Mouse (Mus musculus) heart, adult 2 months (tissue): ENCODE measurements around the gene Zfp747. TPM values are rescaled to one million over a fixed set of nuclear protein-coding genes. Genes with fewer than 3 reads are reported as not detected.
"Not testable (repeated sequence)": the region's sequence is repeated elsewhere in the genome, so short reads cannot be mapped to it uniquely, and the experiment has no call there.

Source experiments
- DNase-seq, 2 experiments: peaks; one replicate each; pipeline ENCODE4 v3.0.0; 2021
- H3K27ac ChIP-seq: fragments of 200-600 bp; 2 replicates; pipeline ENCODE4 v1.8.1; 2022
- H3K27me3 ChIP-seq: fragments of 200-500 bp; 2 replicates; pipeline ENCODE4 v1.6.1; 2012; ENCODE audit warnings: mild to moderate bottlenecking, low read length, inconsistent platforms, mixed read lengths; ENCODE audit not compliant: control insufficient read depth, insufficient read depth
- H3K36me3 ChIP-seq: fragments of 200-500 bp; 2 replicates; pipeline ENCODE4 v1.6.1; 2012; ENCODE audit warnings: low read length, inconsistent platforms; ENCODE audit not compliant: control insufficient read depth, insufficient read depth
- H3K4me1 ChIP-seq: fragments of 200-500 bp; 2 replicates; pipeline ENCODE4 v1.6.1; 2011; ENCODE audit warnings: low read length; ENCODE audit not compliant: control insufficient read depth, insufficient read depth
- H3K4me3 ChIP-seq: fragments of 200-600 bp; 2 replicates; pipeline ENCODE4 v1.8.1; 2022
- H3K79me2 ChIP-seq: fragments of 200-500 bp; replicated peaks from 2 replicates; pipeline ENCODE4 v1.6.1; 2012; ENCODE audit warnings: mild to moderate bottlenecking, inconsistent platforms, low read length, moderate library complexity, mixed read lengths; ENCODE audit not compliant: control insufficient read depth, insufficient read depth
- H3K9ac ChIP-seq: fragments of 200-500 bp; 2 replicates; pipeline ENCODE4 v1.6.1; 2012; ENCODE audit warnings: low read depth, mild to moderate bottlenecking, control low read depth, inconsistent platforms, low read length, mixed read lengths
- CTCF ChIP-seq: fragments of 200-600 bp; IDR thresholded peaks from 2 replicates; pipeline ENCODE4 v1.8.1; 2022; ENCODE audit warnings: antibody characterized with exemption, mild to moderate bottlenecking, moderate library complexity
- EP300 ChIP-seq: fragments of 200-500 bp; IDR thresholded peaks from 2 replicates; pipeline ENCODE4 v1.6.1; 2011; ENCODE audit warnings: low read depth, low read length, control low read depth; ENCODE audit not compliant: insufficient read depth
- POLR2A ChIP-seq: fragments of 200-500 bp; IDR thresholded peaks from 2 replicates; pipeline ENCODE4 v1.6.1; 2011; ENCODE audit warnings: mild to moderate bottlenecking, low read depth, low read length, control low read depth; ENCODE audit not compliant: insufficient read depth
- WGBS: fragments of 180-500 bp; shearing (Covaris S2); methylation state at CpG from one replicate; pipeline ENCODE4 v1.1.7; 2018; 5-methylcytosine and 5-hydroxymethylcytosine counted together
- intact Hi-C: fragments of 180-260 bp; cut with DNase I; formaldehyde crosslinking; loops from one replicate; pipeline ENCODE4 v1.15.1; 2025
- polyA plus RNA-seq: library from polyadenylated mRNA; depleted of rRNA; stranded (reverse); fragments of >200 nt; gene quantifications from 2 replicates; pipeline ENCODE4 v1.2.3, GENCODE M21; 2012
- total RNA-seq, 2 experiments: library from RNA; stranded (reverse); gene quantifications; 2 replicates each; pipeline ENCODE4 v1.2.3; 2021

The Zfp747 gene
- total and polyA plus RNA-seq, 3 experiments = 2.9 to 5.3 (median 4.3) TPM

GRCm38 (mm10) chr7:127386641-127387392, 11.0 kb upstream of the Zfp747 start, which contains the start of gene 9130019O22Rik:
Gene 9130019O22Rik (minus strand): TSS chr7:127387166.
- Histone ChIP-seq H3K79me2 (no peaks in the 10 kb centered on the region), H3K9ac (peak within 1 kb of the TSS; percentile 72), H3K27me3 (no peaks in the 10 kb centered on the region), H3K36me3 (no peaks in the 10 kb centered on the region), H3K4me1 (peaks cover 2% of the 10 kb centered on the region), H3K27ac (peak within 1 kb of the TSS; percentile 78), H3K4me3 (peak within 1 kb of the TSS; percentile 72)
- WGBS = 10% methylated on average over 38 of the region's 38 CpGs
- no peak for TF ChIP-seq CTCF
- 0 out of 2 replicates have a peak, but pooled peaks have one; percentile 19 for TF ChIP-seq EP300
- TF ChIP-seq POLR2A = peak; percentile 94
- intact Hi-C loops = loop anchor here (1.0 kb wide), 1 partner anchor 12 kb away; no protein-coding TSS in a partner anchor
- peak; percentile 87 to 92 for DNase-seq

- H3K79me2 ChIP-seq, DNase-seq, intact Hi-C loops, H3K36me3 ChIP-seq, H3K4me3 ChIP-seq, H3K9ac ChIP-seq, H3K27me3 ChIP-seq, H3K27ac ChIP-seq, H3K4me1 ChIP-seq: not testable (repeated sequence)
- 96% methylated on average over 4 of the region's 4 CpGs for WGBS
Observed at GRCm38 (mm10) chr7:127385560-127385959, 9.7 kb upstream of the Zfp747 start.

DNA sequence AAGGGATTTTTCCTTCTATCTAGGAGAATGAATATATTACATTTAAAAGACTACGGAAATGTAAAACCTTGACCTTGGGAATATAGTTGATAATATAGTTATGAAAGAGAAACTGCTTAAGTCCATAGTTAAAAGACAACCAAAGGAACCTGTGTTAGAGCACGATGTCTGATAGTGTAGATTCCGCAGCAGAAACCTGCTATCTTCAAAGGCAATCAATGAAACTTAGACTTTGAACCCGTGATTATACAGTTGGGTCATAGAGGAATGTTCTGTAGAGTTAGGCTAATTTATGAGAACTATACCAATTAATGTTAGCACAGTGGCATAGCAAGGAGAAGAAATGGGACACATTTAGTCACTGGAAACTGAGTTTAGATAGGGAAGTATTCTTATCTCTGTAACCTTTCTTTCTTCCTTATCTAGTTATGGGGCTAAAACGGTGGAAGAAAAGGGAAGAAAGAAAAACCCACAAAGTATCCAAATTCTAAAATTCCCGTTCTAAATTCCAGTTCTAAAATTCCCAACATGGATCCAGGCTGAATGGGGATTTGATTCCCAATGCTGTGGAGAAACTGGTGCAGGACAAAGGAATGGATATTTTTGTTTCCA, 2.6 kb upstream of the Zfp747 start:
- Histone ChIP-seq H3K9ac (no peak overlapping the region), H3K27me3 (no peaks in the 10 kb centered on the region), H3K4me3 (no peak overlapping the region), H3K4me1 (peaks cover 1% of the 10 kb centered on the region; the same call in 1 of the 2 replicates), H3K36me3 (no peaks in the 10 kb centered on the region), H3K79me2 (no peaks in the 10 kb centered on the region), H3K27ac (no peak overlapping the region)
- TF ChIP-seq POLR2A (no peak), EP300 (no peak), CTCF (no peak)
- no peak for DNase-seq
- 60% methylated on average over 6 of the region's 6 CpGs for WGBS
- intact Hi-C loops = no loop called here

DNA sequence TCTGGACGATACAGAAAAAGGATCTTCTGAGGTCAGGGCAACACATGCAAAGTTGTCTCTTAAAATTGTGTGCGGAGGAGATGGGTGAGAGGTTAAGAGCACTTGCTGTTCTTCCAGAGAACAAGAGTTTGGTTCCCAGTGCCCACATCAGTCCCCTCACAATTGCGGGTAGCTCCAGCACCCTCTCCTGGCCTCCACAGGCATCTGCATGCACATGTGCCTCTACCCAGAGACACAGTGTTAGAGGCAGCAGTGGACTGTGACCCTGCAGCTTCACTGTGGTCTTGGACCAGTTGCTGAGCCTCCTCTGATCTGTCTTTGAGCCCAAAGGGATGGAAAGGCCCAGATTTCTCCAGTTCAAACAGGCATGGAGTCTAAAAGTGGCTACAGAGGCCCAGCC, 4.0 kb downstream of the Zfp747 start:
- H3K27me3 ChIP-seq, DNase-seq, intact Hi-C loops, H3K27ac ChIP-seq, H3K9ac ChIP-seq, H3K79me2 ChIP-seq, H3K4me3 ChIP-seq, H3K4me1 ChIP-seq, H3K36me3 ChIP-seq: not testable (repeated sequence)
- 0 out of 2 replicates have a peak, but pooled peaks have one; percentile 23 for TF ChIP-seq CTCF
- 94% methylated on average over 3 of the region's 3 CpGs for WGBS

DNA sequence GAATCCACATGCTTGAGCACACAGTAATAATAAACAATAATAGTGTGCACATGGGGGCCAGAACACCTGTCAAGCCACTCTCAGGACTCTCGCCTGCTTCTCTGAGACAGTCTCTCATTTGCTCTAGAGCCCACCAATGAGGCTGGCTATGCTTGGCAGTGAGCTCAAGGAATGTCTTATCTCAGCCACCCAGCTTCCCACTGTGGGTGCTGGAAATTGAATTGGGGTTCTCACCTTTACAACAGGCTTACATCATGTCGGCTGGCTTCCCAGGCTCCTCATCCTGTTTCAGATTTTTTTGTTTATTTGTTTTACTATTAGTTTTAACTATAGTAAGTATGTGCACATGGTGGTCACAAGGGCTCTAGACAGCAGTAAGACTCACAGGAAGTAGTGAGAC, 4.6 kb downstream of the Zfp747 start:
- no peak overlapping the region for H3K4me3 ChIP-seq
- no peak overlapping the region for H3K9ac ChIP-seq
- H3K79me2 ChIP-seq = no peaks in the 10 kb centered on the region
- no peaks in the 10 kb centered on the region for H3K36me3 ChIP-seq
- intact Hi-C loops = no loop called here
- H3K4me1 ChIP-seq = peaks cover 1% of the 10 kb centered on the region; the same call in 1 of the 2 replicates
- TF ChIP-seq CTCF (no peak), POLR2A (no peak), EP300 (no peak)
- no peak overlapping the region for H3K27ac ChIP-seq
- H3K27me3 ChIP-seq = no peaks in the 10 kb centered on the region
- no peak for DNase-seq
- WGBS = 64% methylated on average over 2 of the region's 2 CpGs

- H3K4me3 ChIP-seq = no peak overlapping the region
- H3K4me1 ChIP-seq = no peaks in the 10 kb centered on the region
- H3K36me3 ChIP-seq = no peaks in the 10 kb centered on the region
- 64% methylated on average over 3 of the region's 3 CpGs for WGBS
- intact Hi-C loops = no loop called here
- H3K27ac ChIP-seq = no peak overlapping the region
- H3K27me3 ChIP-seq = no peaks in the 10 kb centered on the region
- H3K9ac ChIP-seq = no peak overlapping the region
- TF ChIP-seq POLR2A = no peak
- TF ChIP-seq CTCF = no peak
- no peak for TF ChIP-seq EP300
- no peaks in the 10 kb centered on the region for H3K79me2 ChIP-seq
- no peak for DNase-seq
Observed at GRCm38 (mm10) chr7:127366249-127366648, 9.6 kb downstream of the Zfp747 start.
